Mouse (Mus musculus) G1E (cell line): ENCODE measurements around the gene Gm20695. TPM values are rescaled to one million over a fixed set of nuclear protein-coding genes. Genes with fewer than 3 reads are reported as not detected.

Experiments used
- ATAC-seq: 2 replicates; pipeline ENCODE4 v1.8.0; 2016; ENCODE audit warnings: mild to moderate bottlenecking; ENCODE audit not compliant: insufficient number of reproducible peaks, poor library complexity, low FRiP score, severe bottlenecking; ENCODE audit errors: extremely low read depth
- DNase-seq: peaks from one replicate; pipeline ENCODE4 v3.0.0; 2012; ENCODE audit warnings: low spot score
- H3K27me3 ChIP-seq: 2 replicates; pipeline ENCODE4 v1.6.1; 2012; ENCODE audit warnings: mild to moderate bottlenecking, low read length, inconsistent platforms; ENCODE audit not compliant: insufficient read depth
- H3K36me3 ChIP-seq: replicated peaks from 2 replicates; pipeline ENCODE3; 2012; ENCODE audit warnings: mild to moderate bottlenecking, inconsistent platforms
- H3K4me1 ChIP-seq: 2 replicates; pipeline ENCODE4 v1.6.1; 2012; ENCODE audit warnings: low read depth, low read length, inconsistent platforms, mixed read lengths; ENCODE audit not compliant: insufficient read depth
- H3K4me3 ChIP-seq: 2 replicates; pipeline ENCODE4 v1.5.1; 2012; ENCODE audit warnings: low read depth, mild to moderate bottlenecking, inconsistent platforms, low read length, moderate library complexity, mixed read lengths
- H3K9me3 ChIP-seq: replicated peaks from 2 replicates; pipeline ENCODE4 v1.6.1; 2012; ENCODE audit warnings: inconsistent platforms
- CTCF ChIP-seq: IDR thresholded peaks from 2 replicates; pipeline ENCODE4 v1.5.1; 2012; ENCODE audit warnings: low read depth, low read length, inconsistent platforms, mixed read lengths
- GATA1 ChIP-seq: IDR thresholded peaks from 2 replicates; pipeline ENCODE4 v1.6.1; 2012; ENCODE audit warnings: borderline replicate concordance, low read length, inconsistent platforms, mixed read lengths
- GATA2 ChIP-seq: IDR thresholded peaks from 2 replicates; pipeline ENCODE4 v1.6.1; 2012; ENCODE audit warnings: low read depth, low read length, inconsistent platforms, borderline replicate concordance
- POLR2AphosphoS5 ChIP-seq: IDR thresholded peaks from 2 replicates; pipeline ENCODE4 v1.6.1; 2012; ENCODE audit warnings: low read depth, low read length, inconsistent platforms; ENCODE audit not compliant: insufficient replicate concordance
- TAL1 ChIP-seq: conservative IDR thresholded peaks from 2 replicates; pipeline ENCODE4 v1.6.1; 2012; ENCODE audit warnings: low read depth, low read length, inconsistent platforms, mixed read lengths
- polyA plus RNA-seq: library from polyadenylated mRNA; stranded (reverse); fragments of >175 nt; gene quantifications from 2 replicates; pipeline ENCODE4 v1.2.3, GENCODE M21; 2012
- total RNA-seq, 2 experiments: library from RNA; stranded (forward) in 1 of 2; stranded (reverse) in 1 of 2; fragments of 200-1000 nt in 1 of 2; fragments of >200 nt in 1 of 2; fragmentation: Nextera tagmentation in 1 of 2; gene quantifications; 2 replicates each; pipeline ENCODE4 v1.2.3; 2014 to 2017

Gene Gm20695
- total RNA-seq (2014; fragmentation: Nextera tagmentation) = not detected in 2 replicates
- 0.33 TPM in 1 of 2 replicates, not detected in the other for total RNA-seq (2017)
- not detected in 2 replicates for polyA plus RNA-seq

DNA sequence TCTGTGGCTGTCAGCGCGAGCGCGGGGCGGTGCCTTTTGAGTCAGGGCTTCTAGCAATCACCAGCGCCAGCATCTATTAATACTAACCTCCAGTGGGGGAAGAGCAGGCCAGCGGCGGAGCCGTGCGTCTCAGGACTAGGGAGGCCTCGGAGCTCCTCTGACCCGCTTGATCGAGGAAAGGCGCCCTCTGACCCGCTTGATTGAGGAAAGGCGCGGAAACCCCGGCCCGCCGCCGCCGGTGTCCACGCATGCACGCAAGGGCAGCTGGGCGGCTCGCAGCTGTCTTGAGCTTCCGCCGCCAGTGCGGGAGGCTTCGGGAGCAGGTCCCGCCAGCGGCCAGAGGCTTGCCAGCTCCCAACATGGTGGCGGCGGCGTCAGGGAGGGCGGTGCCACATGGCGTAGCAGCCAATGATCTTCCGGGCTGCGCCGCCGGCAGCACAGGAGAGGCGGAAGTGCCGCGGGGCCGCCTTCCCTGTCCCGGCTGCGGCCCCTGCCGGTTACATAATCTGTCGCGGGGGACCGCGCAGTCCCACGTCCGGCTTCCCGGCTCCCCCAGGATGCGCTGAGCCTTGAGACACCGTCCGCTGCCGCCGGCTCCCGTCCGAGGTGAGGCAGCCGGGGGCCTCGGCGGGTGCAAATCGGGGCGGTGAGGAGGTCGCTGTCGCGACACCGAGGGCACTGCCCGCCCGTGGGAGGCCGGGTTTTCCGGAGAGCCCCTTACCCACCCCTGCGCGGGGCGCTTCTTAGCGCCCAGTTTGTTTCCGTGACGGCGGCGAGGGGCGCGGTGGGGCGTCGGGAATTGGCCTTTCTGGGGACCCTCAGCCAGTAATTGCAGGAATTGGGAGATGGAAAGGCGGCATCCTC, at the start of gene Gm20695, which contains the start of gene Zfp597:
TSS of gene Gm20695 (plus strand) at position 448 of the 864 bp plus-strand sequence.
TSS of gene Zfp597 (minus strand) at position 361 of the 864 bp plus-strand sequence.
- peak within 1 kb of the TSS; percentile 91 for H3K4me3 ChIP-seq
- peak; percentile 87 for ATAC-seq
- DNase-seq = peak; percentile 86
- no peaks in the 10 kb centered on the region for H3K9me3 ChIP-seq
- TF ChIP-seq TAL1 (no peak), GATA1 (no peak), CTCF (no peak), GATA2 (no peak), POLR2AphosphoS5 (no peak)
- H3K36me3 ChIP-seq = peaks cover 47% of the 10 kb centered on the region
- H3K27me3 ChIP-seq = no peaks in the 10 kb centered on the region
- peaks cover 20% of the 10 kb centered on the region for H3K4me1 ChIP-seq

DNA sequence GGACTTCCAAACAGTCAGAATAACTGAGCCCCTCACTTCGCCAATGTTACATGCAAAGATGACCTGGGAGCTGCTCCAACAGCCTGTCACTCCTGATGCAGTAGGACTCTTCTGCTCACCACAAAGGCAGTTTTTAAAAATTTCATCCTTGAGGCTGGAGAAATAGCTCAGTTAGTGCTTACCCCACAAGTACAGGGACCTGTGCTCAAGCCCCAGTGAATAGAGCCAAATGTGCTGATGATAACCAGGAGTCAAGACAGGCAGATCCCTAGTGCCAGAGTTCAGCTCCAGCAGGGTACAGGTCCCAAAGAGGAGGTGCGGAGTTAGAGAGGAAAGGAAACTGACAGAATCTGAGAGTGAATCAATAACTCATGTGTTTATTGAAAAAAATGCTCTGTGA, 49.0 kb upstream of the Gm20695 start:
- H3K27me3 ChIP-seq = peaks cover 13% of the 10 kb centered on the region
- TF ChIP-seq CTCF (no peak), TAL1 (no peak), GATA2 (no peak), POLR2AphosphoS5 (no peak)
- H3K9me3 ChIP-seq = no peaks in the 10 kb centered on the region
- H3K4me3 ChIP-seq = no peak overlapping the region
- no peak for DNase-seq
- no peak for ATAC-seq
- no peaks in the 10 kb centered on the region for H3K4me1 ChIP-seq
- no peaks in the 10 kb centered on the region for H3K36me3 ChIP-seq

DNA sequence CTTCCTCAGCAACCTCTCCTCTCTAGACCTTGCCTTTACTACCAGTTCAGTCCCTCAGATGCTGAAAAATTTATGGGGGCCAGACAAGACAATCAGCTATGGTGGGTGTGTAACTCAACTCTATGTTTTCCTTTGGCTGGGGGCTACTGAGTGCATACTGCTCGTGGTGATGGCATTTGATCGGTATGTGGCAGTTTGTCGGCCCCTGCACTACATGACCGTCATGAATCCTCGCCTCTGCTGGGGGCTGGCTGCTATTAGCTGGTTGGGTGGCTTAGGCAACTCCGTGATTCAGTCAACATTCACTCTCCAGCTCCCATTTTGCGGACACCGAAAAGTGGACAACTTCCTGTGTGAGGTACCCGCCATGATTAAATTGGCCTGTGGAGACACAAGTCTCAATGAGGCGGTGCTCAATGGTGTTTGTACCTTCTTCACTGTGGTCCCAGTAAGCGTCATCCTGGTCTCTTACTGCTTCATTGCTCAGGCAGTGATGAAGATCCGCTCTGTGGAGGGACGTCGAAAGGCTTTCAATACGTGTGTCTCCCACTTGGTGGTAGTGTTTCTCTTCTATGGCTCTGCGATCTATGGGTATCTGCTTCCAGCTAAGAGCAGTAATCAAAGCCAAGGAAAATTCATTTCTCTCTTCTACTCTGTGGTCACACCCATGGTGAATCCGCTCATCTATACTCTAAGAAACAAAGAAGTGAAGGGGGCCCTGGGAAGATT, 45.1 kb upstream of the Gm20695 start:
- Histone ChIP-seq H3K36me3 (no peaks in the 10 kb centered on the region), H3K4me1 (peaks cover 4% of the 10 kb centered on the region), H3K9me3 (no peaks in the 10 kb centered on the region), H3K4me3 (no peak overlapping the region), H3K27me3 (peaks cover 16% of the 10 kb centered on the region)
- TF ChIP-seq CTCF (no peak), POLR2AphosphoS5 (no peak), GATA2 (no peak), TAL1 (no peak), GATA1 (no peak)
- DNase-seq (no peak), ATAC-seq (no peak)

DNA sequence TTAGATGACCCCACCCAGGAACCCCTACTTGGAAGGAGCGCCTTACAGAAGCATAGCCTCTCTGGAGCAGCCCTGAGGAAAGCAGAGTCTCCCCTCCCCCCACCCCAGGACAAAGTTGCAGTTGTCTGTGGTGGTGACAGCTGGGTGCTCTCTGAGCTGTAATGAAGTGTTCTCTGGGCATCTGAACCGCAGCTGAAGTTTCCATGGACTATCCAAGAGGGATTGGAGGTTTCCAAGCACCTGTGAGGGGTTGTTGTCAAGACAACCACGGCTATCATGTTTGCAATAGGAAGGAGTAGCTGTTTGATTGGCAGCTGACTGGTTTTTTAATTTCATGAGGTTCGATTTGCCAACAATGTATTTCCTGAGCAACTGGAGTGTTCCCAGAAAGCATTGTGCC, 41.5 kb upstream of the Gm20695 start:
- Histone ChIP-seq H3K27me3 (peaks cover 13% of the 10 kb centered on the region; the same call in 1 of the 2 replicates), H3K36me3 (no peaks in the 10 kb centered on the region), H3K4me1 (peaks cover 22% of the 10 kb centered on the region), H3K4me3 (no peak overlapping the region), H3K9me3 (no peaks in the 10 kb centered on the region)
- DNase-seq (no peak), ATAC-seq (no peak)
- TF ChIP-seq TAL1 = no peak
- TF ChIP-seq GATA1 = no peak
- TF ChIP-seq POLR2AphosphoS5 = no peak
- no peak for TF ChIP-seq CTCF
- no peak for TF ChIP-seq GATA2

DNA sequence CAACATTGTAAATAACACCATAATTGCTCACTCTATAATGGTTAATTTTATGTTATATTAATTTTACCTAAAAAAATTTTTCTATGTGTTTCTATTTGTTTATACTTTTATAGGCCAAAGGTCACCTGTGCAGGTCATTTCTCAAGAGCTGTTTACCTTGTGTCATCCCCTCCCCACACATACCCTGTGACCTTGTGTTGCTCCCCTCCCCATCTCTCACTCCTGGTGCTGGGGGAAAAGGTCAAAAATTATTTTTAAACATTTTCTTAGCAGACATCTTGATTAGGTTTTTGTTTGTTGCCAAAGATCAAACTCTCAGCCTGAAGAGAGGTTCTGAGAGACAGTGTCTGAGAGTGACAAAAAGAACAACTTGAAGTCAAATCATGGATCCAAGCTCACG, 40.7 kb upstream of the Gm20695 start:
- H3K27me3 ChIP-seq = peaks cover 11% of the 10 kb centered on the region; the same call in 1 of the 2 replicates
- DNase-seq (no peak), ATAC-seq (no peak)
- peaks cover 24% of the 10 kb centered on the region for H3K4me1 ChIP-seq
- no peaks in the 10 kb centered on the region for H3K36me3 ChIP-seq
- TF ChIP-seq CTCF (no peak), GATA1 (no peak), TAL1 (no peak), GATA2 (no peak), POLR2AphosphoS5 (no peak)
- H3K9me3 ChIP-seq = no peaks in the 10 kb centered on the region
- H3K4me3 ChIP-seq = no peak overlapping the region

DNA sequence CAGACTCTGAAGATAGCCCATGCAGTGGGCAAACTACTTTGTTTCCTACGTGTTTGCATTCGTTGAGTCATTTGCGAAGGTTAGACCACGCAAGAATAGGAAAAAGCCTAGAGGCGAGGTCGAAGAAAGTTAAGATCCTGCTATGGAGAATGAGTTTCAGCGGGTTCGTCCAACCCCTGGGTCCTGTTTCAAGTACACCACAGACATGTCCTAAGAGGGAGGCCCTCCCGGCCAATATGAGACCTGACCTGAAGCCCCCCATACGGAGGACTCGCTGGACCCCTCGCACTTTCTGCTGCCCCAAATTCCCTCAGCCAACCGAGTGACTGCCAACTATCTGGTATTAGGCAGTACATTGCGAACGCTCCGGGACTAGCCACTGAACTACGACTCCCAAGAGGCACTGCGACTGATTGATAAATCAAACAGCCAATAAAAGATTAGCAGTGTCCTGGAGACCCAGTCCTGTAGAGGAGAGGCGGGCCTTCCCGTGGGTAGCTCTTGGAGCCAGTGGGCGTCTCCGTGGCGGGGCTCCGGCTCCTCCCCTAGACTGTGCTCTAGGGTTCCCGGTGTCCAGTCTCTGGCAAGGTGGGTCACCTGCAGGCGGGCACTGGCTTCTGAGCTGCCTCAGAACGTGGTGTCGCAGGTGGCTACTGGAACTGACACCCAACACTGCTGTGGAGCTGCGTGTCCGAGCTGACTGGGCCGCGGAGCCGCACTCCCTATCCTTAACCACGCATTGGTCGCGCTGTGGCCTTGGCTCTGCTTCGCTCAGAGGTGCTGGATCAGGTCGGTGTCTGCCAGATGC, 37.5 kb upstream of the Gm20695 start, which contains the start of gene Zfp174:
TSS of gene Zfp174 (plus strand) at position 558 of the 808 bp plus-strand sequence.
- Histone ChIP-seq H3K27me3 (peaks cover 6% of the 10 kb centered on the region; the same call in 1 of the 2 replicates), H3K9me3 (no peaks in the 10 kb centered on the region), H3K4me3 (peak within 1 kb of the TSS; percentile 92), H3K4me1 (peaks cover 24% of the 10 kb centered on the region), H3K36me3 (no peaks in the 10 kb centered on the region)
- ATAC-seq = peak; percentile 100
- DNase-seq = peak; percentile 98
- TF ChIP-seq TAL1 = no peak
- no peak for TF ChIP-seq GATA2
- no peak for TF ChIP-seq GATA1
- TF ChIP-seq CTCF = no peak
- TF ChIP-seq POLR2AphosphoS5 = no peak
